Mouse (Mus musculus): ENCODE results near the gene Cadps. TPM values are rescaled to one million over a fixed set of nuclear protein-coding genes. Genes with fewer than 3 reads are reported as not detected.

The Cadps gene
- polyA plus RNA-seq, 1 experiment from 2014 or later, result 1.7 TPM

DNA sequence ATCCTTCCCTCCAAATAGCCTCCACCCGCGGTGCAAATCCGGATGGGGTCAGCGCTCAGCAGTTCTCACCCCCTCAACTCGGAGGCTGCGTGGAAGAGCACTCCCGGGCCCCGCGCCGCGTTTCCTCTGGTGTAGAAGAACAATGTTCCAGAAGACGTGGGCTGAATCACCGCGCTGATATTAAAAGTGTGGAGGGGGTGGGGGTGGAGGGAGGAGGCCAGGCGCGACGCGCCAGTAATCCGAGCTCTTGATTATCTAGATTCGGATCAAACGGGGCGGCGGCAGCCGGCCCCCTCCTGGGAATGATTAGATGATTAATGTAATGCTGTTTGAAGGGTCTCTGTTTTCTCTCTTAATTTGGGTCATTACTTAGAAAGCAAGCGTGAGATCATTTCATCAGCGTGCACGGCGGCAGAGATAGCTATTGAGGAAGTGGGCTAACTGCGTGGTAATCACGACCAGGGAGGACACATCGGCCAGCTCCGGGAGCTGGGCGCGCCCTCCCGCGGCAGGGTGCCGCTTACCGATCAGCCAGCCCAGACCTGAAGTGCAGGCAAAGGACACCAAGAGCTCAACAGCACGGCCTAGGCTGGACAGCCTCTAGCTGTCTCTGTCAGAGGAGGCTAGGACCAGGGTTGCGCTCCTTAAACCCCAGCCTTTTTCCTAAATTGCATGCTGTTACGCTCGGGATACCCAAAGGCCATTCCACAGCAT is 481.6 kb downstream of the Cadps start:
- Histone ChIP-seq H3K27me3 (replicated peaks) (peaks cover 91% of the 10 kb centered on the region), H3K4me3 (replicated peaks) (peak overlapping the region; percentile 10; the same call in 1 of the 2 replicates), H3K4me2 (peak overlapping the region; percentile 14; the same call in 1 of the 2 replicates), H3K27ac (no peak overlapping the region), H3K9me3 (no peaks in the 10 kb centered on the region), H3K9ac (no peak overlapping the region), H3K4me1 (peaks cover 25% of the 10 kb centered on the region), H3K36me3 (no peaks in the 10 kb centered on the region)
- ATAC-seq (ENCODE audit: insufficient read depth, low FRiP score, low read depth), result no peak
- WGBS, result under 1% methylated on average over 42 of the region's 42 CpGs

DNA sequence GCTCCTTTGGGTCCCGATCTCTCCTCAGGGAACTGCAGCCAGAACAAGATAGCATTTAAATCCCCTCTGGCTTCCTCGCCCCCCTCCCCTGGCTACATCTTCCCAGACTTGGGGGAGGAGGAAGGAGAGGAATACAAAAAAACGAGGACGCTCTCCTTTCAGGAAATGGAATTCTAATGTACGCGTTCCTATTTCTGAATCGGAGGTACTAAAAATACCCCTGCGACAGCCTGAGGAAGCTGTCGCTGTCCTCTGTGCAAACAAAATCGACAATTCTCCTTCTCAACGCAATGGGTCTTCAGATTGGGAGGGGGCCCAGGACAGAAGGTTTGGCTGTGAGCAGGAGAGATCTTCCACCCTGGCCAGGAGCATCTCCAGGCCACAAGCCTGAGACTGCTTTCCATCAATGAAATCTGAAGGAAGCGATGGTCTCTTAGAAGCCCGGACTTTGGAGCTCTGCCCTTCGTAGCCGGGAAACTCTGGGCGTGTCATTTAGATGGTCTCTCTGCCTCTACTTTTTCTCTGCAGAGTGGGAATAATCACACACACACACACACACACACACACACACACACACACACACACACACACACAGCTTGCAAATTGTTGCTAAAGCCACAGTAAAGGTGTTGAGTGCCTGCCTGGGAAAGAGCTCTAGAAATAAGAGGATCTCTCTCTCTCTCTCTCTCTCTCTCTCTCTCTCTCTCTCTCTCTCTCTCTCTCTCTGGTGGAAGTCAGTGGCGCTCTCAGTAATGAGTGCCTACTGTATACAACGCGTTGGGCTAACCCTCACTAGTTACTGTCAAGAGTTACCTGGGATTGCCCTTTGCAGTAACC is 482.4 kb downstream of the Cadps start:
- Histone ChIP-seq H3K4me3 (replicated peaks) (no peak overlapping the region), H3K4me1 (peaks cover 18% of the 10 kb centered on the region), H3K36me3 (no peaks in the 10 kb centered on the region), H3K27me3 (replicated peaks) (peaks cover 91% of the 10 kb centered on the region), H3K9me3 (no peaks in the 10 kb centered on the region), H3K4me2 (no peak overlapping the region), H3K9ac (no peak overlapping the region), H3K27ac (no peak overlapping the region)
- 5% methylated on average over 19 of the region's 19 CpGs for WGBS
- ATAC-seq (ENCODE audit: insufficient read depth, low FRiP score, low read depth), result no peak

DNA sequence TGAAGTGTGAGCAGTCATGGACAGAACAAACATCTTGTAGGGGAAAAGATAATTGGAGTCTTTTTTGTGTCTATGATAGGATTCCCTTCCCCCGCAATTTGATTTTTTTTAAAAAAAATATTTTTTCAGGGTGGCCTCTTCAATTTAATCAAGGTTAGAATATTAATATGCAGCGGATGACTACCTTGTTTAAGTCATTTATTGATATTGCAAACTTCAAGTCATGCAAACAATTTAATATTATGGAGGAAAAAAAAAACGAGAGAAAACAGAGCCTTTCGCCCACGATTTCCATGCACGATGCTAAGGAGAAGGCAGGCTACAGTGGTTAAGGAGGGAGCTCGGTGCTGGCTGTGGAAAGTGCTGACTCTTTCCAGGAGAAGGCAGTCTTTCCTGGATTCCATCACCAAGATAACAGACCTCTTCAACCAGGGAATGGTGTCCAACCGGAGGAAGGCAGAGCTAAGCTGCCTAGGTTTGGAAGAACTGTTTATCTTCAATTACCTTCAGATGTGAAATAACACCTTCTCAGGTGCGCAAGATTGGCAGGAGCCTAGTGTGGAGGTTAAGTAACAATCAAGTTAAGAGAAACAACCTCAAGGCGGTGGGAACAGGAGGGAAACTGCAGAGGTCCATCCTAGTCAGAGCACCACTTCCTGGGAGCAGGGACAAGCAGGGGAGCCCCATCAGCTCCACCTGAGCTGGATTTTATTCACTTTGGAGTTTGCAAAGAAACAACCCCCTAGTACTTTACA is 483.9 kb downstream of the Cadps start:
- ATAC-seq (ENCODE audit: insufficient read depth, low FRiP score, low read depth), result no peak
- Histone ChIP-seq H3K9me3 (no peaks in the 10 kb centered on the region), H3K27ac (no peak overlapping the region), H3K4me2 (no peak overlapping the region), H3K9ac (no peak overlapping the region), H3K4me1 (0 out of 2 replicates have a peak, but pooled peaks cover 9% of the 10 kb centered on the region), H3K36me3 (no peaks in the 10 kb centered on the region), H3K4me3 (replicated peaks) (no peak overlapping the region), H3K27me3 (replicated peaks) (peaks cover 90% of the 10 kb centered on the region)
- 2% methylated on average over 10 of the region's 10 CpGs for WGBS

DNA sequence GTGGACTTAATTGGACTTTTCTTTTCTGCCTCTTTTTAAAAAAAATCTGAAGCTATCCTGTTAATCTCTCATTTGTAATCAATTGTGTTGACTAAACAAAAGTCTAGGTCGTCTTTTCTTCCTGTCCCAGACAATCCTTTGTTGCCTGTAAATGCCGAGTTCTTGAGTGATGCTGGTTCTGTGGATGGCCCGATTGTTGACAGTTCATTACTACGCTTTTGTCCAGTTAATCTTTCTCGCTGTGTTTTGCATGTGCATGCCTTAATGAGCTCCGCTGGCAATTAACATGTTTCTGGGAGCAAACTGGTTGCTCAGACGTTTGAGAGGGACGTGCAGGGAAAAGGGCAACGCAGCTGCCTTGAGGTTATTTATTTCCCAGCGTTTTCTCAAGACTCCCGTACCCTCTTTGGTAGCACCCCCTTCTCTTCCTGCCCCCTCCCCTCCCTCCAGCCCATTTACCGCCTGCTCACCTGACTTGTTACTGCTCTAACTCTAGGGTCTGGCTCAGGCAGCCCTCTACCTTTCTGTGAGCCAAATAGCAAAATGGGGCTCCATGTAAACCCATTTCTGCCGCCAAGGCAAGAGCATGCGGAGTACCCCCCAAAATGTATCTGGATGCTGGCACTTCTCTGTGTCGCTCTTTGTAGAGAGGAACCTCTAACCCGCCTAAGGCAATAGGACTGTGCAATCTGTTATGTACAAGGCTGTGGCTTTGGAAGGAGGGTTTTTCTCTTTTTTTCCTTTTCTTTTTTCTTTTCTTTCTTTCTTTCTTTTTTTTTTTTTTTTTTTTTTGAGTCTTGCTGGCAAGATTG is 484.7 kb downstream of the Cadps start:
- no peak overlapping the region for H3K27ac ChIP-seq
- H3K4me1 ChIP-seq, result 0 out of 2 replicates have a peak, but pooled peaks cover 9% of the 10 kb centered on the region
- no peak overlapping the region for H3K4me3 ChIP-seq (replicated peaks)
- peaks cover 82% of the 10 kb centered on the region for H3K27me3 ChIP-seq (replicated peaks)
- no peak for ATAC-seq (ENCODE audit: insufficient read depth, low FRiP score, low read depth)
- no peaks in the 10 kb centered on the region for H3K36me3 ChIP-seq
- no peak overlapping the region for H3K9ac ChIP-seq
- no peaks in the 10 kb centered on the region for H3K9me3 ChIP-seq
- H3K4me2 ChIP-seq, result no peak overlapping the region
- WGBS, result 4% methylated on average over 16 of the region's 16 CpGs

DNA sequence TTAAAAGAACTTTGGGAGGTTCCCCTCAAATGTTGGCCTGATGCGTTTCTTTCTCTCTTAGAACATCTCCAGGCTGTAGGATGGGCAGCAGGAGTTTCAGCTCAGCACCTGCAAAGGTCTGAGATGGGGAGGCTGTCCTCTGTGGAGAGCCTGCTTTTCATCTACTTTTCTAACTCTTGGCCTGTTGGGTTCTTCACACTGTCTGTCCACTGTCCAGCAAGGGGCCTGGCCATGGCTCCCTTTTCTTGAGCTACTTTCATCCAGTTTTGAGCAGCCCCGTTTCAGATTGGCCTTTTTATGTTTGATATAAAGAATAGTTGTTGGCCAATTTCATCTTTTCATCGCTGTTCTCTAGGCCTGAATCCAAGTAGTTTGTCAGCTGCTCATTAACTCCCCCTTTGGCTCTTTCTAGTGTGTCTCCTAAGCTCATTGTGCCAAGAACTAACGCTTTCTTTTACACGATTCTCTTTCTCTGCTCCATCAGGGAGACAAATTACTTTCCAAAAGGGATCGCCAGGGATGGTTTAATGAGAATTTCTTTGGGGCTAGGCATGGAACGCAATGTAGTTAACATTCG is 485.4 kb downstream of the Cadps start:
- no peaks in the 10 kb centered on the region for H3K9me3 ChIP-seq
- H3K27ac ChIP-seq, result no peak overlapping the region
- 0 out of 2 replicates have a peak, but pooled peaks cover 9% of the 10 kb centered on the region for H3K4me1 ChIP-seq
- peaks cover 75% of the 10 kb centered on the region for H3K27me3 ChIP-seq (replicated peaks)
- H3K4me2 ChIP-seq, result no peak overlapping the region
- no peak overlapping the region for H3K4me3 ChIP-seq (replicated peaks)
- 11% methylated on average over 8 of the region's 8 CpGs for WGBS
- no peak overlapping the region for H3K9ac ChIP-seq
- H3K36me3 ChIP-seq, result no peaks in the 10 kb centered on the region
- no peak for ATAC-seq (ENCODE audit: insufficient read depth, low FRiP score, low read depth)

DNA sequence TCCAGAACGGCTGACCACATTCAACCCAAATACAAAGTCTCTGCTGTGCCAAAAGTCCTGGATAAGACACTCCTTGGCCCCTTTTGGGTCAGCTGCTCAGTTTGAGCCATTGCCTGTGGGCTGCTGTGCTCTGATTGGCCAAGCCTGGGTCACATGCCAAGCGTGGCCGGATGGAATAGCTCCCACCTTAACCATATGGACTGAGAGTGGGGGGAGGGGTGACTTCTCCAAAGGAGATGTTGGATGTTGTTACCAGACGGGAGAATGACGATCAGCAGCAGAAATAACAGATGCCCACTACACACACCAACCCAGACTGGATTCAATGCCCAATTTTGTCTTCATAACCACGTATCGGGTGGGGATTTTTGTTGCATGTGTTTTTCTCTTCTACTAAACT is 488.0 kb downstream of the Cadps start:
- 45% methylated on average over 7 of the region's 7 CpGs for WGBS
- Histone ChIP-seq H3K36me3 (no peaks in the 10 kb centered on the region), H3K27me3 (replicated peaks) (peaks cover 52% of the 10 kb centered on the region), H3K4me3 (replicated peaks) (no peak overlapping the region), H3K27ac (no peak overlapping the region), H3K9ac (no peak overlapping the region), H3K4me2 (no peak overlapping the region), H3K4me1 (0 out of 2 replicates have a peak, but pooled peaks cover under 1% of the 10 kb centered on the region), H3K9me3 (no peaks in the 10 kb centered on the region)
- ATAC-seq (ENCODE audit: insufficient read depth, low FRiP score, low read depth), result no peak

DNA sequence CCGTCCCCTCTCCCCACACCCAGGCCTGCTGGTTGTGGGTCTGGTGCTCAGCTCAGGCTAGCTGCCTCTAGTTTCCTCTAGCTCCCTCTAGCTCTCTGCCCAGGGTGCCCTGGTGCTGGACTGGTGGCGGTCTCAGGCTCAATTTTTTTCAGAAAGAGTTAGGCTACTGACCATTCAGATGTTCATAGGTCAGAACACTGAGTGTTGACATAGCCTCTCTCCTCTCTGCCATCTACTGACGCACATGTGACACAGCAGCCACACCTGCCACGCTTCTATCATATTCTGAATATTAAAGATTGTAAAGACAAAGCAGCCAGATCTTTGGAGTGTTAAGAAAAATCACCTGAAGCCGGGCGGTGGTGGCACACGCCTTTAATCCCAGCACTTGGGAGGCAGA is 489.3 kb downstream of the Cadps start:
- Histone ChIP-seq H3K9me3 (no peaks in the 10 kb centered on the region), H3K4me2 (no peak overlapping the region), H3K4me3 (replicated peaks) (no peak overlapping the region), H3K36me3 (no peaks in the 10 kb centered on the region), H3K27ac (no peak overlapping the region), H3K4me1 (no peaks in the 10 kb centered on the region), H3K9ac (no peak overlapping the region), H3K27me3 (replicated peaks) (peaks cover 42% of the 10 kb centered on the region)
- WGBS, result 78% methylated on average over 7 of the region's 7 CpGs
- no peak for ATAC-seq (ENCODE audit: insufficient read depth, low FRiP score, low read depth)

Data from stomach, embryonic 15.5 days (tissue).